Mouse (Mus musculus) E14TG2a.4 (cell line): ENCODE results near the gene Inpp5a.
A peak's percentile ranks its signal among the peaks of the same experiment; 100 is the strongest.

Source experiments
- H3K27me3 ChIP-seq: 2 replicates; pipeline ENCODE4 v1.6.1; 2014; ENCODE audit warnings: low read length, control low read depth; ENCODE audit not compliant: insufficient read depth
- H3K36me3 ChIP-seq: 2 replicates; pipeline ENCODE4 v1.6.1; 2014; ENCODE audit warnings: low read length, control low read depth; ENCODE audit not compliant: insufficient read depth
- H3K4me1 ChIP-seq: replicated peaks from 2 replicates; pipeline ENCODE4 v1.6.1; 2014; ENCODE audit warnings: low read depth, low read length, control low read depth
- H3K4me3 ChIP-seq: replicated peaks from 2 replicates; pipeline ENCODE4 v1.5.1; 2014; ENCODE audit warnings: mild to moderate bottlenecking, low read length
- H3K9me3 ChIP-seq: 2 replicates; pipeline ENCODE4 v1.6.1; 2014; ENCODE audit warnings: low read length, control low read depth
- CTCF ChIP-seq: conservative IDR thresholded peaks from 2 replicates; pipeline ENCODE4 v1.5.1; 2014; ENCODE audit warnings: low read length
- NANOG ChIP-seq: IDR thresholded peaks from 2 replicates; pipeline ENCODE4 v1.6.1; 2014; ENCODE audit warnings: borderline replicate concordance, low read length, mixed read lengths
- POU5F1 ChIP-seq: IDR thresholded peaks from 2 replicates; pipeline ENCODE4 v1.6.1; 2014; ENCODE audit warnings: low read length, borderline replicate concordance

Gene Inpp5a

DNA sequence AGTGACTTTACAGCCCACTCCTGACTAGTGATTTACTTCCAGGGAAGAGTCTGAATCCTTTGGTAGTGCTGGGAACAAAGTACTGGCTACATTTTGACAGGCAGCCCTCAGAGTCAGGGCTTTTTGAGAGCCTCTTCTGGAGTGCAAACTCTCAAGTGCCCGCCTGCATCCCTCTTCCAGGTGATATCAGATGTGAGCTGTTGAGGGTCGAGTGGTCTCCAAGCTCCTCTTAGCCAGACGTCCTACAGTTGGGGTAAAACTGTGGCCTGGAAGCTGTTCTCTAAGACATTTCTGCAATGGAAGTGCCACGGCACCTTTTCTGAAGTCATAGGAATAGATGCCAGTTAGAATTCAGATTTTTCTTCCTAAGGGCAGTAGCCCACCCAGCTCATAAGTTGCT lies 8.7 kb upstream of the Inpp5a start:
- H3K4me1 ChIP-seq: no peaks in the 10 kb centered on the region
- no peaks in the 10 kb centered on the region for H3K9me3 ChIP-seq
- TF ChIP-seq POU5F1: no peak
- TF ChIP-seq CTCF: no peak
- no peak for TF ChIP-seq NANOG
- H3K4me3 ChIP-seq: no peak overlapping the region
- peaks cover 23% of the 10 kb centered on the region for H3K27me3 ChIP-seq
- H3K36me3 ChIP-seq: no peaks in the 10 kb centered on the region

DNA sequence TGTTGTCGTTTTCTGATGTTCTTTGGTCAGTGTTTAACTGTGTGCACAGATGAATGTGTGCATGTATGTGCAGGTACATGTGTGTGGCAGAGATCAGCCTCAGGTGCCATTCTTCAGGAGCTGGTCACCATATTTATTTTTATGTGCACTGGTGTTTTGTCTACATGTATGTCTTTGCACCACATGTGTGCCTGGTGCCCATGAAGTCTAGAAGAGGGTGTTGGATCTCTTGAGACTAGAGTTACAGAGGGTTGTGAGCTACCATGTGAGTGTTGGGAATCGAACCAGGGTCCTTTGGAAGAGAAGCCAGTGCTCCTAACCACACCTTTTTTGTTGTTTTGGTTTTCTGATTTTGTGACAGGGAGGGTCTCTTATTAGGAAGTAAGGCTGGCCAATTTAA lies 7.0 kb upstream of the Inpp5a start:
- no peak overlapping the region for H3K4me3 ChIP-seq
- no peaks in the 10 kb centered on the region for H3K4me1 ChIP-seq
- no peaks in the 10 kb centered on the region for H3K36me3 ChIP-seq
- TF ChIP-seq CTCF: no peak
- TF ChIP-seq NANOG: no peak
- no peaks in the 10 kb centered on the region for H3K9me3 ChIP-seq
- H3K27me3 ChIP-seq: peaks cover 36% of the 10 kb centered on the region

DNA sequence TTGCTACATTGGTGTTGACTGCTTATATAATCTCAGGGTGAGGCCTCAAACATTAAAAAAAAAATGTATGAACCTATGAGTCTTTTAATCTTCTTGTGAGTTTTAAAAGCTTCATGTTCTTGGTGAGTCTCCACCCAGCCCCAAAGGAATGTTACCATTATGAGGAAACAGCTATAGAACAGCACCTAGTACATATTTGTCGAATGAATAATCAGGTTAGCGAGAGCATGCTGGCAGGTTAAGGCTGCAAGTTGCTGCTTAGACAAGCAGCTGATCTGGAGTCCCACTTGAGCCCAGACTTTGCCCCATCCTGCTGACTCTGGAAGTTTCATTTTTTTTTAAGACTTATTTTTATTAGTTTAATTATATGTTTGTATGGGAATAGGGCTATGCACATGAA lies 6.1 kb upstream of the Inpp5a start:
- no peaks in the 10 kb centered on the region for H3K9me3 ChIP-seq
- H3K27me3 ChIP-seq: peaks cover 36% of the 10 kb centered on the region
- H3K4me3 ChIP-seq: no peak overlapping the region
- TF ChIP-seq NANOG (no peak), CTCF (no peak), POU5F1 (no peak)
- H3K36me3 ChIP-seq: no peaks in the 10 kb centered on the region
- peaks cover 6% of the 10 kb centered on the region for H3K4me1 ChIP-seq

DNA sequence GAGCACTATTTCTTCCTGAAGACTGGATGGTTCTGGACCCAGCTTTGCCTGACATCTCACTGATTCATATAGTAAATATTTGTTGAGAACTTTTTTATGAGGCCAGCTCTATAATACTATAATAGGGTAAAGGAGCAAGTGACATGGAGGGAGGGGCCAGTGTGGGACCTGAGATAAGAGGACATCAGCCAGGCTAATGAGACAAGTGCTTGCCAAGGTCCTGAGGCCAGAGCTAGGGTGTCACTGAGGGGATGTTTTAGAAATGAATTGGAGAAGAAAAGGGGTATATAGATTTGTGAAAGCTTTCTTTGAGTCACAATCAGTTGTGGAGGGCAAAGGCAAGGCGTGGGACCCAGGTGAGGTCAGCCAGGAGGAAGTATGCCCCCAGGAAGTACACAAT lies 4.4 kb upstream of the Inpp5a start:
- Histone ChIP-seq H3K27me3 (peaks cover 38% of the 10 kb centered on the region), H3K4me3 (no peak overlapping the region), H3K36me3 (no peaks in the 10 kb centered on the region), H3K4me1 (peaks cover 13% of the 10 kb centered on the region), H3K9me3 (no peaks in the 10 kb centered on the region)
- TF ChIP-seq NANOG: no peak
- no peak for TF ChIP-seq POU5F1
- TF ChIP-seq CTCF: no peak

DNA sequence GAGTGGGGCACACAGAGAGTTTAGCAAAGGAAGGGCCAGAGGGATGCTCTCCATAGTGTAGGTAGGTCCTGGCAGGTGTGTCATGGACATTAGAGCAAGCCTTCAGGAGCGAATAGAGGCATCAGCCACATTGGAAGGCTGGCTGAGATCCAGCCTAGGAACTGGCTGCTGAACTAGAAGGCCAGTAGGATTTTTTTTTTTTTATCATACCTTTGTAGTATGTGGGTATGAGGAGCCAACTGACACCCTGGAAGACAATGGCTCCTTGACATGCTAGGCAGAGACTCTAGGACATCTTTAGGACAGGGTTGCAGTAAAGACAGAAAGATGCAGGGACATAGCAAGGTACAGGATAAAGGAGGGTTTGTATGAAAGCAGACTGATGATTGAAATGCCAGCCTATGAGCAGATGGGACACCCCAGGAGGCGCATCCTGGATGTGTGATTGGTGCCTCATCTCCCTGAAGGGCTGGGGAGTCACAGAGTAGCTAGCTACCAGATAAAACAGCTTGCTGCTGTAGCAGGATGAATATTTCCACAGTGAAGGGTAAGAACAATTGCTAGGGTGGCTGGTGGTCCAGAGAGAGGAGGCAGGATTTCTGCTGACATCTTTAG lies 3.9 kb upstream of the Inpp5a start:
- Histone ChIP-seq H3K4me1 (peaks cover 19% of the 10 kb centered on the region), H3K9me3 (no peaks in the 10 kb centered on the region), H3K36me3 (no peaks in the 10 kb centered on the region), H3K27me3 (peaks cover 39% of the 10 kb centered on the region), H3K4me3 (no peak overlapping the region)
- TF ChIP-seq POU5F1: no peak
- TF ChIP-seq CTCF: no peak
- no peak for TF ChIP-seq NANOG

DNA sequence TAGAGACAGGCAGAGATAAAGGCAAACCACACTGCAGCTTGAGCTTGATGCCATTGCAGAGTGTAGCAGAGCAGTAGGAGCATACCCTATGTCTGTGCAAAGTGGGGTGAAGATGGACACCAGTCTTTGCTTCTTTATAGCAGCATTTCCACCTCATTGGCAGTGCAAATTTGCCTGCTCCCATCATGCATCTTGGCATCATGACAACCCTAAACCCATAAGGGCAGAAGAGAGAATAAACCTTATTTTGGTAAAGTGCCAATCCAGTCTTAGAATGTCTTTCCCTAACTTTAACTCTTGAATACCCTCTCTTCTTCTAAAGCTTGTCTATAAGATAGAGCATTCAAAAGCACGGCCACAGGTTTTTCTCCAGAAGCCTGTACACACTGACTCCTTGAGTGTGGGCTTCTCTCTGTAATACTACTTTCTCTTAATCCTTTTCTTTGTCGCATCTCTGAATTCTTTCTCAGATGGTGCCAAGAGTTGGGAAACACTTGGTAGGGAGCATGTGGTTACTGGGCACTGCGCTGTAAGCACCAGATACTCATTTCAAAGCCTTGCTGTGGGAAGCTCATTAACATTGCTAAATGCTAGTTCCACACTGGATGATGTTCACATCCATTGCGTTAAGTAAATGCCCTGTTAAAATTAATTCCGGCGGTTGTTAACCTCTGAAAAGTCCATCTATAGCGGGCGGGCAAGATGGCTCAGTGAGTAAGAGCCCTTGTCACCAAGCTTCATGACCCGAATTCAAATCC lies 1.8 kb upstream of the Inpp5a start:
- TF ChIP-seq POU5F1 (no peak), CTCF (no peak), NANOG (no peak)
- Histone ChIP-seq H3K4me1 (peaks cover 27% of the 10 kb centered on the region), H3K9me3 (no peaks in the 10 kb centered on the region), H3K27me3 (peaks cover 45% of the 10 kb centered on the region), H3K4me3 (no peak overlapping the region), H3K36me3 (no peaks in the 10 kb centered on the region)

DNA sequence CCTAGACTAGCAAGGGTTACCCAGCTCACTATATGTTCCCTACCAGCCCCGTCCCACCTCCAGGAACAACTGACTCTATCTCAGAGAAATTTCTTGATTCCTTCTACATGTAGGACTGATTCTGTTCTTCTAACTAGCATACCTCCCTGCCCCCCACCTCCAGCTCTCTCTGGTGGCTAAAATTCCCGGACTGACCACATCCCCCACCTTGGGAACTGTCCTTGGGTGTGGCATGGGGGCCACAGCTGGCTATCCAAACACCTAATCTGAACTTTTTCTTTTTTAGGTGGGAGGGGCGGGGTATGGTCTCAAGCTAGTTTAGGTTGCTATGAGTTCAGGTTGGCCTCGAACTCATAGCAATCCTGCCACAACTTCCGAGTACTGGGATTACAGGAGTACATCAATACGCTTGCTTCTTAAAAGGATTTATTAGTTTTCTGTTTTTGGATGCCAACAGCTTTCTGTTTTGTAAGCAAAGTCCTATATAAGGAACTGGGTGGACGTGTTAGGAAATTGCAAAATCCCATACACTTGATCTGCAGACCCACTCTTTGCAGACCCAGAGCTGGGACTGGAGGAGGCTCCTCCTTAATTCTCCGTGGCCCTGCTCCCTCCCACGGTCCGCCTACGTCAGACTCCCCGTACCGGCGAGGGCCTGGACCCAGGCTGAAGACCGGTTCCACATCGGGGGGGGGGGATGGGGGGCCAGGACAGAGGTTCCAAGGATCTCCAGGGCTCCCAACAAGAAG lies 814 bp upstream of the Inpp5a start:
- H3K27me3 ChIP-seq: peaks cover 44% of the 10 kb centered on the region

DNA sequence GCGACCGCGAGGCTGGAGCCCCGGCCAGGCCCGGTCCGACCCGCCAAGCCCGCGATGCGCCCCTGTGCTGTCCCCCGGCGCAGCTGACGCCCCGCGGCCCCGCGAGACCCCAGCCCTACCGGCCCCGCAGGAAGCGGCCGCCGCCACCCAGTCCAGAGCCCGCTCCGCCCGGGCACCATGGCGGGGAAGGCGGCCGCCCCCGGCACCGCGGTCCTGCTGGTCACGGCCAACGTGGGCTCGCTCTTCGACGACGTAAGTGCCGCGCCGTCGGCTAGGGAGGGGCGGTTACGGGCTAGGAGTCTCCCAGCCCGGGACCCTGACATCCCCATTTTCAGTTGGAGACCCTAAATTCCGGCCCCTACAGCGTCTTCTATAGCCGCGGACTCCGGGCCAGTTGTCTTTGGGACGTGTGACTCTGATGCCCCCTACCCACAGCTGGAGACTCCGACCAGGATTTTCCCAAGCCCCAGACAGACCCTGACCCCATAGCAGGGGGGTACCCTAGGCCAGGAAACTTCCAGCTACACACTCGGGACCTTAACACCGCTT lies 378 bp downstream of the Inpp5a start:
- no peak for TF ChIP-seq POU5F1
- Histone ChIP-seq H3K36me3 (no peaks in the 10 kb centered on the region), H3K4me1 (peaks cover 27% of the 10 kb centered on the region), H3K27me3 (peaks cover 33% of the 10 kb centered on the region), H3K4me3 (peak overlapping the region; percentile 92), H3K9me3 (no peaks in the 10 kb centered on the region)

More for the DNA sequence above, 814 bp upstream of the Inpp5a start:
- H3K4me1 ChIP-seq: peaks cover 27% of the 10 kb centered on the region
- TF ChIP-seq NANOG: no peak
- no peak for TF ChIP-seq POU5F1
- no peak for TF ChIP-seq CTCF
- H3K4me3 ChIP-seq: peak overlapping the region; percentile 83
- no peaks in the 10 kb centered on the region for H3K9me3 ChIP-seq
- H3K36me3 ChIP-seq: no peaks in the 10 kb centered on the region
